ENCODE assay signal across 22 mouse cellular contexts in genomic region chr9:108963577-108963976, GRCm38 (mm10). TPM values are rescaled to one million over a fixed set of nuclear protein-coding genes. Genes with fewer than 3 reads are reported as not detected.
"Had no signal": no experiment of that assay in that cellular context is flagged by ENCODE, and none has a peak within 500 bp of the region (broad histone marks: within the 10 kb centered on the region; RNA-seq: fewer than 3 reads in every experiment).

No protein-coding gene starts in this region.

- H3K27ac ChIP-seq: liver, embryonic 14.5 days; midbrain, embryonic 10.5 days; midbrain, embryonic 12.5 days; neural tube, embryonic 12.5 days had no signal

- H3K4me3 ChIP-seq: midbrain, embryonic 10.5 days; midbrain, embryonic 12.5 days; neural tube, embryonic 12.5 days had no signal

- H3K27me3 ChIP-seq: midbrain, embryonic 12.5 days; neural tube, embryonic 12.5 days had no signal

- DNase-seq: lung, embryonic 14.5 days; lung, postnatal 14 days; lung, postnatal 36 days; midbrain, embryonic 14.5 days; right cerebral cortex, postnatal 14 days; spleen, adult 18-20 months; thymus, adult 18-20 months; thymus, postnatal 14 days; thymus, postnatal 36 days had no signal

- H3K4me1 ChIP-seq: midbrain, embryonic 10.5 days; midbrain, embryonic 12.5 days; neural tube, embryonic 12.5 days had no signal

- H3K4me2 ChIP-seq: lung, embryonic 14.5 days; midbrain, embryonic 12.5 days; neural tube, embryonic 12.5 days had no signal

- H3K9me3 ChIP-seq: midbrain, embryonic 10.5 days; midbrain, embryonic 12.5 days; neural tube, embryonic 12.5 days had no signal

- H3K36me3 ChIP-seq: midbrain, embryonic 10.5 days; midbrain, embryonic 12.5 days; neural tube, embryonic 12.5 days had no signal

RNA-seq across cellular contexts. Expression of gene Ucn2, which starts 22.2 kb away (rescaled TPM):
- total RNA-seq: megakaryocyte, adult 5-6 weeks; megakaryocyte-erythroid progenitor cell, adult 5-6 weeks; neutrophil, adult 5-6 weeks had no signal
- polyA plus RNA-seq: liver, embryonic 16.5 days; lung, embryonic 14.5 days; lung, embryonic 16.5 days; midbrain, embryonic 10.5 days; midbrain, embryonic 12.5 days; midbrain, embryonic 14.5 days; midbrain, embryonic 16.5 days; neural tube, embryonic 12.5 days; stomach, embryonic 14.5 days; thymus, postnatal 0 days had no signal

RNA-seq across cellular contexts. Expression of gene Tmem89, which starts 49.2 kb away (rescaled TPM):
- total RNA-seq: megakaryocyte-erythroid progenitor cell, adult 5-6 weeks; neutrophil, adult 5-6 weeks had no signal
- polyA plus RNA-seq: liver, embryonic 14.5 days; liver, embryonic 16.5 days; lung, embryonic 14.5 days; midbrain, embryonic 10.5 days; midbrain, embryonic 12.5 days; midbrain, embryonic 14.5 days; midbrain, embryonic 16.5 days; neural tube, embryonic 12.5 days; neural tube, embryonic 14.5 days; stomach, embryonic 14.5 days; thymus, postnatal 0 days had no signal
